Mouse (Mus musculus): ENCODE measurements around the gene Hspa8. TPM values are rescaled to one million over a fixed set of nuclear protein-coding genes. Genes with fewer than 3 reads are reported as not detected.
A peak's percentile ranks its signal among the peaks of the same experiment; 100 is the strongest.
"Not testable (repeated sequence)": the region's sequence is repeated elsewhere in the genome, so short reads cannot be mapped to it uniquely, and the experiment has no call there.

Gene Hspa8
- polyA plus RNA-seq, 1 experiment from 2014 or later = 3,317 TPM

GRCm38 (mm10) chr9:40794251-40794650 is 6.5 kb upstream of the Hspa8 start:
- Histone ChIP-seq H3K4me1 (ENCODE audit: control insufficient read depth, insufficient read depth, low read length) (no peaks in the 10 kb centered on the region), H3K36me3 (ENCODE audit: control insufficient read depth, insufficient read depth, low read length) (no peaks in the 10 kb centered on the region), H3K4me2 (ENCODE audit: low read length) (no peak overlapping the region), H3K27me3 (ENCODE audit: control insufficient read depth, insufficient read depth, low read depth, low read length) (no peaks in the 10 kb centered on the region), H3K27ac (ENCODE audit: low read length) (no peak overlapping the region), H3K9me3 (replicated peaks; ENCODE audit: control insufficient read depth, low read length, poor library complexity, severe bottlenecking) (no peaks in the 10 kb centered on the region), H3K9ac (ENCODE audit: low read depth, low read length) (no peak overlapping the region), H3K4me3 (ENCODE audit: low read depth, low read length) (no peak overlapping the region)
- ATAC-seq = no peak
- 27% methylated on average over 5 of the region's 5 CpGs for WGBS

- Histone ChIP-seq H3K36me3 (ENCODE audit: control insufficient read depth, insufficient read depth, low read length) (no peaks in the 10 kb centered on the region), H3K27me3 (ENCODE audit: control insufficient read depth, insufficient read depth, low read depth, low read length) (no peaks in the 10 kb centered on the region), H3K4me2 (ENCODE audit: low read length) (no peak overlapping the region), H3K4me3 (ENCODE audit: low read depth, low read length) (no peak overlapping the region), H3K9ac (ENCODE audit: low read depth, low read length) (no peak overlapping the region), H3K4me1 (ENCODE audit: control insufficient read depth, insufficient read depth, low read length) (no peaks in the 10 kb centered on the region), H3K9me3 (replicated peaks; ENCODE audit: control insufficient read depth, low read length, poor library complexity, severe bottlenecking) (no peaks in the 10 kb centered on the region), H3K27ac (ENCODE audit: low read length) (no peak overlapping the region)
- ATAC-seq = no peak
- WGBS = 74% methylated on average over 5 of the region's 5 CpGs
Measured at GRCm38 (mm10) chr9:40794926-40795325, 5.9 kb upstream of the Hspa8 start.

GRCm38 (mm10) chr9:40795562-40795961 is 5.2 kb upstream of the Hspa8 start:
- H3K9me3 ChIP-seq (replicated peaks; ENCODE audit: control insufficient read depth, low read length, poor library complexity, severe bottlenecking) = no peaks in the 10 kb centered on the region
- no peak overlapping the region for H3K4me3 ChIP-seq (ENCODE audit: low read depth, low read length)
- H3K27me3 ChIP-seq (ENCODE audit: control insufficient read depth, insufficient read depth, low read depth, low read length) = no peaks in the 10 kb centered on the region
- 84% methylated on average over 2 of the region's 2 CpGs for WGBS
- H3K9ac ChIP-seq (ENCODE audit: low read depth, low read length) = no peak overlapping the region
- no peaks in the 10 kb centered on the region for H3K4me1 ChIP-seq (ENCODE audit: control insufficient read depth, insufficient read depth, low read length)
- ATAC-seq = no peak
- no peak overlapping the region for H3K4me2 ChIP-seq (ENCODE audit: low read length)
- no peaks in the 10 kb centered on the region for H3K36me3 ChIP-seq (ENCODE audit: control insufficient read depth, insufficient read depth, low read length)
- H3K27ac ChIP-seq (ENCODE audit: low read length) = no peak overlapping the region

- no peaks in the 10 kb centered on the region for H3K36me3 ChIP-seq (ENCODE audit: control insufficient read depth, insufficient read depth, low read length)
- H3K27ac ChIP-seq (ENCODE audit: low read length) = no peak overlapping the region
- WGBS = 82% methylated on average over 4 of the region's 4 CpGs
- no peaks in the 10 kb centered on the region for H3K9me3 ChIP-seq (replicated peaks; ENCODE audit: control insufficient read depth, low read length, poor library complexity, severe bottlenecking)
- no peak overlapping the region for H3K4me3 ChIP-seq (ENCODE audit: low read depth, low read length)
- H3K4me2 ChIP-seq (ENCODE audit: low read length) = no peak overlapping the region
- no peaks in the 10 kb centered on the region for H3K4me1 ChIP-seq (ENCODE audit: control insufficient read depth, insufficient read depth, low read length)
- ATAC-seq = no peak
- no peaks in the 10 kb centered on the region for H3K27me3 ChIP-seq (ENCODE audit: control insufficient read depth, insufficient read depth, low read depth, low read length)
- no peak overlapping the region for H3K9ac ChIP-seq (ENCODE audit: low read depth, low read length)
Measured at GRCm38 (mm10) chr9:40796054-40796453, 4.7 kb upstream of the Hspa8 start.

GRCm38 (mm10) chr9:40798247-40798960 is 2.4 kb upstream of the Hspa8 start:
- WGBS = 73% methylated on average over 9 of the region's 9 CpGs
- Histone ChIP-seq H3K9ac (ENCODE audit: low read depth, low read length) (no peak overlapping the region), H3K4me2 (ENCODE audit: low read length) (no peak overlapping the region), H3K9me3 (replicated peaks; ENCODE audit: control insufficient read depth, low read length, poor library complexity, severe bottlenecking) (no peaks in the 10 kb centered on the region), H3K27ac (ENCODE audit: low read length) (no peak overlapping the region), H3K27me3 (ENCODE audit: control insufficient read depth, insufficient read depth, low read depth, low read length) (no peaks in the 10 kb centered on the region), H3K4me1 (ENCODE audit: control insufficient read depth, insufficient read depth, low read length) (peaks cover 2% of the 10 kb centered on the region; the same call in 1 of the 2 replicates), H3K36me3 (ENCODE audit: control insufficient read depth, insufficient read depth, low read length) (no peaks in the 10 kb centered on the region), H3K4me3 (ENCODE audit: low read depth, low read length) (no peak overlapping the region)
- no peak for ATAC-seq

GRCm38 (mm10) chr9:40799112-40799511 is 1.7 kb upstream of the Hspa8 start:
- H3K9ac ChIP-seq (ENCODE audit: low read depth, low read length) = no peak overlapping the region
- no peaks in the 10 kb centered on the region for H3K9me3 ChIP-seq (replicated peaks; ENCODE audit: control insufficient read depth, low read length, poor library complexity, severe bottlenecking)
- no peak overlapping the region for H3K4me2 ChIP-seq (ENCODE audit: low read length)
- 48% methylated on average over 3 of the region's 3 CpGs for WGBS
- H3K27ac ChIP-seq (ENCODE audit: low read length) = peak overlapping the region; percentile 99
- peaks cover 2% of the 10 kb centered on the region; the same call in 1 of the 2 replicates for H3K36me3 ChIP-seq (ENCODE audit: control insufficient read depth, insufficient read depth, low read length)
- H3K4me3 ChIP-seq (ENCODE audit: low read depth, low read length) = no peak overlapping the region
- peaks cover 7% of the 10 kb centered on the region for H3K4me1 ChIP-seq (ENCODE audit: control insufficient read depth, insufficient read depth, low read length)
- no peak for ATAC-seq
- no peaks in the 10 kb centered on the region for H3K27me3 ChIP-seq (ENCODE audit: control insufficient read depth, insufficient read depth, low read depth, low read length)

GRCm38 (mm10) chr9:40799837-40800501 is 815 bp upstream of the Hspa8 start:
- peaks cover 5% of the 10 kb centered on the region for H3K36me3 ChIP-seq (ENCODE audit: control insufficient read depth, insufficient read depth, low read length)
- peak; percentile 34; the same call in 1 of the 2 replicates for ATAC-seq
- no peaks in the 10 kb centered on the region for H3K27me3 ChIP-seq (ENCODE audit: control insufficient read depth, insufficient read depth, low read depth, low read length)
- no peaks in the 10 kb centered on the region for H3K9me3 ChIP-seq (replicated peaks; ENCODE audit: control insufficient read depth, low read length, poor library complexity, severe bottlenecking)
- peak overlapping the region; percentile 99 for H3K27ac ChIP-seq (ENCODE audit: low read length)
- H3K4me2 ChIP-seq (ENCODE audit: low read length) = peak overlapping the region; percentile 71
- peak overlapping the region; percentile 48 for H3K4me3 ChIP-seq (ENCODE audit: low read depth, low read length)
- peak overlapping the region; percentile 85 for H3K9ac ChIP-seq (ENCODE audit: low read depth, low read length)
- WGBS = under 1% methylated on average over 30 of the region's 30 CpGs
- peaks cover 14% of the 10 kb centered on the region for H3K4me1 ChIP-seq (ENCODE audit: control insufficient read depth, insufficient read depth, low read length)

- WGBS = under 1% methylated on average over 28 of the region's 28 CpGs
- peaks cover 32% of the 10 kb centered on the region for H3K4me1 ChIP-seq (ENCODE audit: control insufficient read depth, insufficient read depth, low read length)
- peak; percentile 33 for ATAC-seq
Measured at GRCm38 (mm10) chr9:40801614-40802532, 1.1 kb downstream of the Hspa8 start.

More at GRCm38 (mm10) chr9:40801614-40802532, 1.1 kb downstream of the Hspa8 start:
- Histone ChIP-seq H3K4me3 (ENCODE audit: low read depth, low read length) (peak overlapping the region; percentile 95), H3K36me3 (ENCODE audit: control insufficient read depth, insufficient read depth, low read length) (peaks cover 12% of the 10 kb centered on the region), H3K9ac (ENCODE audit: low read depth, low read length) (peak overlapping the region; percentile 100), H3K27ac (ENCODE audit: low read length) (peak overlapping the region; percentile 99), H3K4me2 (ENCODE audit: low read length) (peak overlapping the region; percentile 79)
- not testable (repeated sequence) for H3K9me3 ChIP-seq (replicated peaks; ENCODE audit: control insufficient read depth, low read length, poor library complexity, severe bottlenecking); H3K27me3 ChIP-seq (ENCODE audit: control insufficient read depth, insufficient read depth, low read depth, low read length)

All from midbrain, embryonic 16.5 days (tissue).